Mouse (Mus musculus) heart, adult 9 months (tissue): ENCODE data around the gene Clmp.
A peak's percentile ranks its signal among the peaks of the same experiment; 100 is the strongest.
"Not testable (repeated sequence)": the region's sequence is repeated elsewhere in the genome, so short reads cannot be mapped to it uniquely, and the experiment has no call there.

Experiments
- DNase-seq, 2 experiments: peaks; one replicate each; pipeline ENCODE4 v3.0.0; 2022; ENCODE audit warnings: low spot score in 2 of 2

The Clmp gene

GRCm38 (mm10) chr9:40730701-40731590 is 45.2 kb downstream of the Clmp start:
- DNase-seq: peak; percentile 73 to 76

- DNase-seq: no peak
Observed at GRCm38 (mm10) chr9:40731591-40732048, 45.9 kb downstream of the Clmp start.

- no peak for DNase-seq
Observed at GRCm38 (mm10) chr9:40732302-40732701, 46.5 kb downstream of the Clmp start.

- no peak for DNase-seq
Observed at GRCm38 (mm10) chr9:40737117-40737516, 51.4 kb downstream of the Clmp start.

- no peak for DNase-seq
Observed at GRCm38 (mm10) chr9:40743525-40744034, 57.8 kb downstream of the Clmp start.

GRCm38 (mm10) chr9:40744233-40744632 is 58.5 kb downstream of the Clmp start:
- DNase-seq: peak; percentile 33 to 45

GRCm38 (mm10) chr9:40746796-40747195 is 61.0 kb downstream of the Clmp start:
- no peak for DNase-seq

GRCm38 (mm10) chr9:40747249-40747648 is 61.5 kb downstream of the Clmp start:
- no peak for DNase-seq

GRCm38 (mm10) chr9:40749832-40750620 is 64.3 kb downstream of the Clmp start:
- peak; percentile 34 to 53 for DNase-seq

- no peak for DNase-seq
Observed at GRCm38 (mm10) chr9:40751749-40752148, 66.0 kb downstream of the Clmp start.

GRCm38 (mm10) chr9:40756401-40756800 is 70.6 kb downstream of the Clmp start:
- peak; percentile 42 to 65 for DNase-seq

GRCm38 (mm10) chr9:40757105-40757626 is 71.4 kb downstream of the Clmp start:
- DNase-seq: peak; percentile 53 to 54

- peak; percentile 77 to 86 for DNase-seq
Observed at GRCm38 (mm10) chr9:40757685-40758270, 72.0 kb downstream of the Clmp start.

GRCm38 (mm10) chr9:40762354-40762753 is 76.6 kb downstream of the Clmp start:
- DNase-seq: no peak

GRCm38 (mm10) chr9:40764887-40765580 is 79.3 kb downstream of the Clmp start:
- no peak for DNase-seq

GRCm38 (mm10) chr9:40765581-40765940 is 79.8 kb downstream of the Clmp start:
- peak in 1 of 2 experiments; percentile 51 for DNase-seq

- DNase-seq: no peak
Observed at GRCm38 (mm10) chr9:40766058-40766605, 80.4 kb downstream of the Clmp start.

- DNase-seq: no peak
Observed at GRCm38 (mm10) chr9:40767946-40768345, 82.2 kb downstream of the Clmp start.

- DNase-seq: peak in 1 of 2 experiments; percentile 12
Observed at GRCm38 (mm10) chr9:40772246-40772645, 86.5 kb downstream of the Clmp start.

GRCm38 (mm10) chr9:40773142-40773541 is 87.4 kb downstream of the Clmp start:
- DNase-seq: not testable (repeated sequence)

- no peak for DNase-seq
Observed at GRCm38 (mm10) chr9:40773869-40774268, 88.1 kb downstream of the Clmp start.
